Mouse (Mus musculus) T-helper 17 cell (primary cell): Measurements from ENCODE around the gene Gm8890.

Experiments used
- in situ Hi-C, 2 experiments: fragments of 300-600 bp; cut with MboI, MseI; formaldehyde crosslinking; loops; 1 replicate in 1 of 2; 2 replicates in 1 of 2; pipeline ENCODE4 v1.15.1; 2025; ENCODE audit warnings: high pct_unique_total_duplicates in 2 of 2

Gm8890 gene

DNA sequence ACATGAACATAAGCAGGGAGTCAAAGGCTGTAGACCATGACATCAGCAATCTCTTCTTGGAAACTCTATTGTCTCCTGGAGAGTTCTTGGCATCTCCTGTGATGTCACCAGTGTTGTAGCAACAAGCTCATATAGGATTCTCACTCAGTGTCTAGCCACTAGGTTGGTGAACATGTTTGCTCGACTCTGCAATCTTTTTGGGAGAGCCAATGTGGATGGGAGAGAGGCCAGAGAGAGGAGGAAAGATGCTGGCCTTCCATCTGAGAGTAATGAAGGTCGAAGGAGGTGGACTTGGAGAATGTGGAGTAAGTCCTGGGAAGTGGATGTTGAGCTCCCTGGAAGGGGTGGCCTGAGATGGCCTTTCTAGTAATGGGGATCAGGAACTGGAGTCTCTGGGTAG lies at the start of gene Gm8890:
Gm8890 (plus strand) TSS at position 301 of the 400 bp plus-strand sequence.
- in situ Hi-C loops: loop anchor here (10.0 kb wide), 1 partner anchor 391 kb away; no protein-coding TSS in a partner anchor

DNA sequence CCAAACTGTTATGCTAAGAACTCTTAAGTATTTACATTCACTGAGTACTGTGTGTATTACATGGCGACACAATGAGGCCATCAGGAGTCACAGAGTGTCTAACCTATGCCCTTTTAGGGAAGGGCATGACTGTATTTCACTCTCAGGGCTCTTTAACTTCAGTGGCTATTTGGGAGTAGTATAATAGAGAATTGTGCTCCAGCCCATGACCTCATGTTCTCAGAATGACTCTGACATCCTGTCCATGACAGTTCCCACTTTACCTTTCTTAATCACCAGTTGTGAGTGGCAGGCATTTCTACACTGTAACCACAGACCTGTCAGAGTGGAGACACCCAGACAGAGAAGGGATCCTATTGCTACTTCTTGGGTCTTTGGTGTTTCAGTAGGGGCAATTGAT lies 388 bp downstream of the Gm8890 start:
- in situ Hi-C loops: loop anchor here (10.0 kb wide), 1 partner anchor 391 kb away; no protein-coding TSS in a partner anchor
